Mouse (Mus musculus) stomach, postnatal 0 days (tissue): Measurements from ENCODE around the gene Pgd.

Experiments
- CTCF ChIP-seq: IDR thresholded peaks from 2 replicates; pipeline ENCODE4 v1.5.1; 2016; ENCODE audit warnings: antibody characterized with exemption, low read depth, mild to moderate bottlenecking, moderate library complexity
- EP300 ChIP-seq: optimal IDR thresholded peaks from 2 replicates; pipeline ENCODE3; 2016; ENCODE audit warnings: antibody characterized with exemption

DNA sequence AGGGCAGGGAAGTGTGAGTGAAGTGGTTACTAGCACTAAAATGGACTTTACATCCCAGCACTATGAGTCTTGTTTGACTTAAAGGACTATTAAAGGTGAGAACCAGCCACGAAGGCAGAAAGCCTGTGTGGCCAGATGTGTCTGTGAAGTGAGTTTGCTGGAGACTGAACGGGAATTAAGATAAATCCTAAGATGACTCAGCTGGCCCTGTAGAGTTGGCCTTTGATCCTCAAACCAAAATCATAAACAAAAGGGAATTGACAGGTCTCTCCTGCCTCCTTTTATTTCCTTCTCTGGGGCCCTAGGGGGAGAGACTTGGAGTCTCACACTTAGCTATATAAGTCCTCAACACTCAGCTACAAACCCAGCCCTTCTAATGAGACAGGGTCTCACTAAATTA lies 48.8 kb upstream of the Pgd start:
- TF ChIP-seq CTCF (no peak), EP300 (no peak)
